Mouse (Mus musculus) ovary, postnatal 10 days (tissue): ENCODE measurements around the gene Il20.

Experiments used
- DNase-seq: peaks from one replicate; pipeline ENCODE4 v3.0.0; 2022; ENCODE audit warnings: low spot score

Il20 gene

GRCm38 (mm10) chr1:130911401-130912010, at the start of gene Il20:
Il20 (minus strand) TSS chr1:130911451.
- DNase-seq, result no peak

- no peak for DNase-seq
Measured at GRCm38 (mm10) chr1:130946920-130947319, 35.7 kb upstream of the Il20 start.

- DNase-seq, result no peak
Measured at GRCm38 (mm10) chr1:130941801-130942200, 30.6 kb upstream of the Il20 start.

GRCm38 (mm10) chr1:130940065-130940687, 28.9 kb upstream of the Il20 start, which contains the start of gene Il19:
Il19 (minus strand) TSS chr1:130940115.
- DNase-seq, result no peak

GRCm38 (mm10) chr1:130938192-130938591, 26.9 kb upstream of the Il20 start:
- no peak for DNase-seq

GRCm38 (mm10) chr1:130937170-130937569, 25.9 kb upstream of the Il20 start:
- DNase-seq, result no peak

GRCm38 (mm10) chr1:130936351-130936750, 25.1 kb upstream of the Il20 start:
- no peak for DNase-seq

GRCm38 (mm10) chr1:130926484-130926883, 15.2 kb upstream of the Il20 start:
- DNase-seq, result no peak

DNA sequence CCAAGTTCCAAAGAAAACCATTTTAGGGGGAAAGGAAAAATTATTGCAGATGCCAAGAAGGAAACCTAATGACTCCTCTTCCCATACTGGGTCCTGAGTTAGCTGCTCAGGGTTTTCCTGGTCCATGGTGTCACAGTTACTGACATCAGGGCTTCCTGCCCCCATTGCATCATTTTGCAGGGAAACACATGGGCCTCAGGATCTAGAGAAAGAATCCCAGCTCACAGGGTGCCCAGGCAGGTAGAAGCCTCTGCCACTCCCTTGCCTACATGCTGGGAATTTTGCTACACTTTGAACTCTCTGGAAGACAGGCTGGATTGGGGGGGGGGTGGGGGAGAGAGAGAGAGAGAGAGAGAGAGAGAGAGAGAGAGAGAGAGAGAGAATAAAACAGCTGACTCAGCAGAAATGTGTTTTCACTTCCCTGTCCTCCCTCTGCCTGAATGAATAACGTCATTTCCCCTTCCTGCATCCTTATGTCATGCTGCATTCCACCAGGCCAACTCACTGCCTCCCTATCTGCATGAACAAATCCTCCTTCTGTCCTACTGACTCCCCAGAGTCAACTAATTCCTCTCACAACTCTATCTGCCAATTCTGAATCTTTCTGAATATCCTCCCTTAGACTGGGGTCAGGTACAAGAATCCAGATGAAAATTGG, 7.2 kb upstream of the Il20 start:
- no peak for DNase-seq

DNA sequence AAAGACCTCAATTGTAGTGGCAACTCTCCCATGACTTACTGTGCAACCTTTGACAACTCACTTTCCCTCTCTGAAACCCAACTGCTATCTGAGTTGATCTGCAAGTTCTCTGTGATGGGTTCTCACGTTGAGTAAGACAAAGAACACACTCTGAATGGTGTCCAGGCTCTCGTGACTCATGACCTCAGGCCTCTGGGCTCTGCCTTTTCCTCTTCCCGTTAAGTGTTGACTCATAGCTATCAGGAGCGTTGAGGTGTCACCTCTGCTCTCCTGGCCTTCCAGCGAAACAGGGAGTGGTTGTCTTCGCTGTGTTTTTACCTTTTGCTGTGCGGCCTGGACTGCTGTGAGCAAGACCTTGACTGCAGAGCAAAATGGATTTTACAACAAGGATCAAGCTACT, 8.7 kb downstream of the Il20 start:
- no peak for DNase-seq

GRCm38 (mm10) chr1:130894468-130894867, 16.8 kb downstream of the Il20 start:
- DNase-seq, result no peak

GRCm38 (mm10) chr1:130893329-130894040, 17.8 kb downstream of the Il20 start:
- no peak for DNase-seq

DNA sequence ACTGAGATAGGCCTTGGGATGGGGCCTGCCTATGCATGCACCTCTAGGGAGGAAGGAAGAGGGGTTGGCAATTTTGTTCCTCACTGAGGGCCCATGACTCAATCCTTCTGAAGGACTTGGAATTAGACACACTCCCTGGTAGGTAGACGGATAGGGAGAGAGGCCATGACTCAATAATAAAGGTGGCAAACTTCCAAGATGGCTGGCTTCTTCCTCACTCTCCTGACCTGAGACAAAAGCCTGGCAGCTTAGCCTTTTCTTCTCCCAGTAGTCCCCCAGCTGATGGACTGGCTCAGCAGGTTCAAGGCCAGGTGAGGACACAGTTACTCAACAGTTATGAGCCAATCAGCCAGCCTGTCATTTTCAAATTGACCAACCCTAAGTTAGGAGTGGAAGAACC, 18.8 kb downstream of the Il20 start:
- DNase-seq, result no peak

GRCm38 (mm10) chr1:130887354-130887753, 23.9 kb downstream of the Il20 start, which contains the start of gene Il24:
Il24 (minus strand) TSS chr1:130887454.
- DNase-seq, result no peak

DNA sequence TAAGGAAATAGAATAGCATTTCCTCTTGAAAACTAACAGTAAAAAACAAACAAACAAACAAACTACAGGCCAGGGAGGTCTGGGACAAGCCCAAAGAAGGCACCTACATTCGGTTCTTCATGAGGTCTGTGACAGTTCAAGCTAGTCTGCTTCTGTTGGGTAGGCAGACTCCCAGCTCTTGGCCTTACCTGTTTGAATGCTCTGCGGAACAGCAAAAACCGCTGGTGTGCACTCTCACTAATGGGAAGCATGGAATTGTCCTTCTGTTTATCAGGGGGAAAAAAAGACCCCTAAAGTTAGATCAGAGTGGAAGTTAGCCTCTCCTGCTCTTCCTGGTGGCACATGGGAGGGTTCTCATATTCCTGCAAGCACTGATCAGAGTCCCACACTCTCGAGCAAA, 28.1 kb downstream of the Il20 start:
- DNase-seq, result no peak

DNA sequence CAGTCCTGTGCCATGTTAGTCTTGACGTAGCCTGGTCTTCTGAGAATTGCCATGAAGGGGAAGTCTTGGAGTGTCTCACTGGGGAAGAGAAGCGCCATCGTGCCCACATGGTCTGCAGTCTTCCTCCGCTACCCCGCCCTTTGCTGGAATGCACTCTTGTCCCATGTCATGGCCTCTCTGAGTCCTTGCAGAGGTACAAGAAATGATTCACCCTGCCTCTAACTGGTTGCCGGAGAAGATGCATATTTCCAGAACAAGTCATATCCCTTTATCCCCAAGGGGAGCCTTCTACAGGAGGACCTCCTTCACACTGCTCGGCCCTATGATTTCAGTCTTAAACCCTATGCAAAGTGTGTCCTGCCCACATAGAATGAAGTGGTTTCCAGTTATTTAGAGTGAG, 31.3 kb downstream of the Il20 start:
- DNase-seq, result no peak

DNA sequence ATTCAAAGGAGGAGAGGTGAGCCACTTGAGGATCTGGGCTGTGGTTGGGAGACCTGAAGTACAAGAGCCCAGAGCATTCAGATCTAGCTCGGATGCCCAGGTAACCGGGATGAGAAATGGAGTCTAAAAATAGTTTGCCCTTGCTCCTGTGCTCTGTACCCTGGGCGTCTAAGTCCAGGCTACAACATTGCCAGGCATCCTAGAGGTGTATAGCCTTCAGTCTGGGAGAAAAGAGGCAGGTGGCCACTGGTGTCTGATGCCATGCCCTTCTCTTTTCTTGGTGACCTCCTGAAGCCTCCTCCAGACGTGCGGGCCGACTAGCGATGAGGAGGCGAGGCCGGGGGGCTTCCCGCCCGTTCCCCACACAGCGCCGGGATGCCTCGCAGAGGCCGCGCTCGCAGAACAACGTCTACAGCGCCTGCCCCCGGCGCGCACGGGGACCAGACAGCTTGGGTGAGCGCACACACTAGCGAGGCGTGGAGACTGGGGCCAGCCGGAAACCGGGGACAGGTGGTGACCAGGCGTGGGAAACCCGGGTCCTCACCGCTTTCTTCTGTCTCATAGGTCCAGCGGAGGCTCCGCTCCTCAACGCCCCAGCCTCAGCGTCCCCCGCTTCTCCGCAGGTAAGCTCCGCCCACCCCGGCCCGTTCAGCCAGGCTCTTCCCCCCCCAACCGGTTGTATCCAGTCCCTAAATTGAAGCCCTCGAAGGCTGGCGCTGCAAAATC, 33.2 kb downstream of the Il20 start:
- no peak for DNase-seq

DNA sequence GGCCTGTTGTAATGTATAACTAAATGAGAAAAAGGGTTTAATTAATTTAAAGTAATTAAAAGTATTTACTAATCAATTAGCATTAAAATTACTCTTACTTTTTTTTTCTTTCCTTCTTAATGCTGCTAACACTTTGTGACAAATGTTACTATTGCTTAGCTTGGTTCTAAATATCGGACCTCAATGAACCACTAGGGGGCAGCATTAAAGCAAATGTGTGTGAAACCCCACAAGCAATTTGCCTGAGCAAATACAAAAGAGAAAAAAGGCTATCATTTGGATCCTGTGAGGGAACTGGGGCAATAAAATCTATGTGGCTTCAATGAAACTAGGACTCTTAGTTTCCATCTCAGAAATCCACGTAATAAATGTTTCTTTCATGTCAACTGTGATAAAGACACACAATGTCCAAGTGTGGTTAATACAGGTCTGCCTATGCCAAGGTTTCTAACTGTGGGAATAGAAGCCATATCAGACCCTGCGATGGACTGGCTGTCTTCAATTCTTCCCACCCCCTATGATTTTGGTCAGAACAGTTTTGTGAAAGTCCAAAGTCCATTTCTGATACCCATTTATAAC, 34.2 kb downstream of the Il20 start:
- DNase-seq, result no peak

DNA sequence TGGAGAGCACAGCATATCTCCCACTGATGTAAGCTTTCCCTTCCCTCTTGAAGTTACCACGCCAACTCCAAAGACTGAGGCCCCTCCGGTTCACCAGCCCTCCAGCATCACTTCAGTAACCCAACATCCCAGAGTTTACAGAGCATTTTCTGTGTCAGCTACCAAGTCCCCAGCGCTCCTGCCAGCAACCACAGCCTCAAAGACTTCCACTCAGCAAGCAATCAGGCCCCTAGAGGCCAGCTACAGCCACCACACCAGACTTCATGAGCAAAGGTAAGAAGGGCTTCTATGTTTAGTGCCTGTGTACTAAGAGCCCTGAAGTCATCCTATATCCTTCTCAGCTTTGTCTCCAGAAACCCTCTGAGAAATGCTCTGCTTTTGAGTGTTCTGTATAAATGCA, 35.3 kb downstream of the Il20 start:
- DNase-seq, result no peak

DNA sequence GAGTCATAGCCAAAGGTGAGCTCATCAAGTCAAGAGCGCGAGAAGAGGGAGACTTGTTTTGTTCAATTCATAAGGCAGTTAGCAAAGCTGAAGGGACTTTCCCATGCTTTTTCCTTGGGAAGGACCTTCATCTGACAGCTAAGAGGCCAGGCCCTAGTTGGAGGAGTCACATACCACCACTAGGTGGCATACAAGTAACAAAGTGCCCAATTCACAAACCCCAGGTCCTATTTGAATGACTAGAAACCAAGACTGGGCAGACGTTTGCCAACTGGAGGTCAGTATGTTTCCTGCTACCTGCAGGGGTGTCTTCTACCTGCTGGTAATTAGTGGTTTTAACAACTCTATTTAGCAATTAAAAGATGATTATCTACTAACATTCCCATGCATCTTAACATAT, 36.1 kb downstream of the Il20 start:
- no peak for DNase-seq

GRCm38 (mm10) chr1:130872912-130873311, 38.3 kb downstream of the Il20 start:
- DNase-seq, result no peak
